Mouse (Mus musculus) liver, embryonic 12.5 days (tissue): ENCODE measurements around the gene Rubcn. TPM values are rescaled to one million over a fixed set of nuclear protein-coding genes. Genes with fewer than 3 reads are reported as not detected.

ENCODE experiments used
- ATAC-seq: fragments of 200-750 bp; cut with Nextera tagmentation; 2 replicates; pipeline ENCODE4 v1.8.0; 2017; ENCODE audit warnings: moderate number of reproducible peaks, mild to moderate bottlenecking, moderate library complexity
- H3K27ac ChIP-seq: fragments of 300-500 bp; sonication (generic); 2 replicates; pipeline ENCODE4 v1.5.1; 2016; ENCODE audit warnings: mild to moderate bottlenecking
- H3K27me3 ChIP-seq: fragments of 300-500 bp; sonication (generic); replicated peaks from 2 replicates; pipeline ENCODE4 v1.6.1; 2016; ENCODE audit warnings: mild to moderate bottlenecking, moderate library complexity
- H3K36me3 ChIP-seq: fragments of 300-500 bp; sonication (generic); 2 replicates; pipeline ENCODE4 v1.6.1; 2016; ENCODE audit warnings: mild to moderate bottlenecking, moderate library complexity
- H3K4me1 ChIP-seq: fragments of 300-500 bp; sonication (generic); 2 replicates; pipeline ENCODE4 v1.6.1; 2016
- H3K4me2 ChIP-seq: fragments of 300-500 bp; sonication (generic); 2 replicates; pipeline ENCODE4 v1.6.1; 2016; ENCODE audit warnings: mild to moderate bottlenecking, moderate library complexity
- H3K4me3 ChIP-seq: fragments of 300-500 bp; sonication (generic); 2 replicates; pipeline ENCODE4 v1.5.1; 2016; ENCODE audit warnings: mild to moderate bottlenecking, moderate library complexity
- H3K9ac ChIP-seq: fragments of 300-500 bp; sonication (generic); 2 replicates; pipeline ENCODE4 v1.6.1; 2016; ENCODE audit warnings: mild to moderate bottlenecking, moderate library complexity
- H3K9me3 ChIP-seq: fragments of 300-500 bp; sonication (generic); replicated peaks from 2 replicates; pipeline ENCODE4 v1.6.1; 2016; ENCODE audit warnings: mild to moderate bottlenecking, moderate library complexity
- whole genome bisulfite sequencing: fragments of 180-500 bp; shearing (Covaris S2); methylation state at CpG from one replicate; pipeline ENCODE4 v1.1.7; 2016; ENCODE audit not compliant: insufficient replicate concordance; 5-methylcytosine and 5-hydroxymethylcytosine counted together
- polyA plus RNA-seq: library from polyadenylated mRNA; unstranded; fragments of >200 nt; fragmentation: Nextera tagmentation; extraction: Ambion mirVana; gene quantifications from 2 replicates; pipeline ENCODE4 v1.2.1, GENCODE M21; 2016

Gene Rubcn
- polyA plus RNA-seq, 1 experiment from 2014 or later = 7.7 TPM

GRCm38 (mm10) chr16:32783324-32784062 is 94.1 kb downstream of the Rubcn start:
- Histone ChIP-seq H3K36me3 (no peaks in the 10 kb centered on the region), H3K4me1 (no peaks in the 10 kb centered on the region), H3K9ac (no peak overlapping the region), H3K27ac (no peak overlapping the region), H3K4me2 (no peak overlapping the region), H3K27me3 (peaks cover 17% of the 10 kb centered on the region), H3K4me3 (no peak overlapping the region), H3K9me3 (0 out of 2 replicates have a peak, but pooled peaks cover 3% of the 10 kb centered on the region)
- ATAC-seq = no peak
- 56% methylated on average over 5 of the region's 5 CpGs for WGBS

GRCm38 (mm10) chr16:32778956-32779355 is 98.6 kb downstream of the Rubcn start:
- Histone ChIP-seq H3K4me3 (no peak overlapping the region), H3K4me2 (no peak overlapping the region), H3K9ac (no peak overlapping the region), H3K9me3 (no peaks in the 10 kb centered on the region), H3K27ac (no peak overlapping the region), H3K36me3 (no peaks in the 10 kb centered on the region), H3K27me3 (peaks cover 42% of the 10 kb centered on the region), H3K4me1 (no peaks in the 10 kb centered on the region)
- WGBS = 28% methylated on average over 8 of the region's 8 CpGs
- ATAC-seq = no peak

- H3K36me3 ChIP-seq = no peaks in the 10 kb centered on the region
- no peaks in the 10 kb centered on the region for H3K9me3 ChIP-seq
- H3K27me3 ChIP-seq = peaks cover 42% of the 10 kb centered on the region
- H3K9ac ChIP-seq = no peak overlapping the region
- H3K4me1 ChIP-seq = no peaks in the 10 kb centered on the region
- ATAC-seq = no peak
- H3K27ac ChIP-seq = no peak overlapping the region
- H3K4me2 ChIP-seq = no peak overlapping the region
- WGBS = 45% methylated on average over 10 of the region's 10 CpGs
- H3K4me3 ChIP-seq = no peak overlapping the region
Observed at GRCm38 (mm10) chr16:32776676-32777075, 100.9 kb downstream of the Rubcn start.

Other genes starting within 250 kb of the Rubcn start
- gene Tnk2, start 233.9 kb downstream of the Rubcn start, polyA plus RNA-seq = 6.3 and 6.6 TPM in 2 replicates
- 0.59 and 0.63 TPM in 2 replicates for gene Muc4, start 141.9 kb downstream of the Rubcn start, polyA plus RNA-seq
- gene Muc20, start 80.3 kb downstream of the Rubcn start, polyA plus RNA-seq = not detected in 2 replicates
- gene Smbd1, start 67.3 kb downstream of the Rubcn start, polyA plus RNA-seq = not detected in 2 replicates
- gene Fyttd1, start 266 bp downstream of the Rubcn start, polyA plus RNA-seq = 45.7 and 50.7 TPM in 2 replicates
- gene Lrch3, start 36.3 kb upstream of the Rubcn start, polyA plus RNA-seq = 9.9 and 10.1 TPM in 2 replicates
- gene Iqcg, start 178.5 kb upstream of the Rubcn start, polyA plus RNA-seq = 1.4 and 1.7 TPM in 2 replicates
- gene Rpl35a, start 178.7 kb upstream of the Rubcn start, polyA plus RNA-seq = 867 and 937 TPM in 2 replicates
- 1.1 and 1.2 TPM in 2 replicates for gene Lmln, start 184.8 kb upstream of the Rubcn start, polyA plus RNA-seq